Mouse (Mus musculus) v-Abl transformed pro-B cells (cell line): Measurements from ENCODE around the gene Fam57b.

ENCODE experiments used
- in situ Hi-C, 2 experiments: fragments of 400-800 bp; cut with MboI; formaldehyde crosslinking; loops; one replicate each; pipeline ENCODE4 v1.15.1; 2025; ENCODE audit not compliant: unreplicated experiment in 2 of 2

Gene Fam57b

DNA sequence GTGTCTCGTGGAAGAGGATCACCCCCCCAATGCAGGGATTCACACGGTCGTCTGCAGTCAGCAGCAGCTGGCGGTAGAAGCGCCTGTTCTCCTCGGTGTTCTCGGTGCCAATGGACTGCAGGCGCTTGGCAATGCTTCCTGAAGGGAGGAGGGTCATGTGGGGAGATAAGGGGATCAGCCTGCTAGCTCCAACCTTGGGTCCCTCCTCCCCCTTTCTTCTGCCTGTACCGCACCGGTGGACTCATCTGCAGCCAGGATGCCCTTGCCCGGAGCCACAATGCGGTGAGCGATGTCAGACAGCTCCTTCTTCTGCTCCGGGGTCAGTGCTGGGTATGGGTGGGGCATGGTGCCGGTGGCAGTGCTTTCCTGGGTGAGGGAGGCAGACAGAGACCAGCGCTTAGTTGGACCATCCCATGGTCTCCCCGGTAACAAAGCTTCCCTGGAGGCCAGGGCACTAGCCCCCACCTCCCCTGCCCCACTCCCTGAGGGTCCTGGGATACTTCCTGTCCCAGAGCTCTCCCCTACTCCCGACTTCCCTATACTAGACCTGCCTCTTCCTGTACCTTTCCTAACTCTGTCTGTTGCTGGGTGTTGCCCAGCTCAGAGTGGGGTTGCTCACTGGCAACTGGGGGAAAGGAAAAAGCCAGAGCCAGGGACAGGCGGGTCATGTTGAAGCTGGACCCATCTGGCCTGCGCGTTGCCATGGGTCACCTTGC lies at the start of gene Fam57b:
Gene Fam57b, plus strand, starts transcription at position 258 of the 716 bp plus-strand sequence.
- in situ Hi-C loops = no loop called here

DNA sequence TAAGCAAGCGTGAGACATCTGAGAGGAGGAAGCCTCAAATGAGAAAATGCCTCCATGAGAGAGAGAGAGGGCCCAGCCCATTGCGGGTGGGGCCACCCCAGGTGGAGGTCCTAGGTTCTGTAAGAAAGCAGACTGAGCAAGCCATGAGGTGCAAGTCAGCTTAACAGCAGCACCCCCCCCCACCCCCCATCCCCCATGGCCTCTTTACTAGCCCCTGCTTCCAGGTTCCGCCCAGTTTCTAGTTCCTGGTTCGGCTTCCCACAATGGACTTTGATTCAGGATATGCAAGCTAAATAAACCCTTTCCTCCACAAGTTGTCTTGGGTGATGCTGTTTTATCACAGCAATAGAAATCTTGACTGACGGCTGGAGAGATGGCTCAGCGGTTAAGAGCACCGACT lies 48.6 kb upstream of the Fam57b start:
- in situ Hi-C loops = no loop called here

DNA sequence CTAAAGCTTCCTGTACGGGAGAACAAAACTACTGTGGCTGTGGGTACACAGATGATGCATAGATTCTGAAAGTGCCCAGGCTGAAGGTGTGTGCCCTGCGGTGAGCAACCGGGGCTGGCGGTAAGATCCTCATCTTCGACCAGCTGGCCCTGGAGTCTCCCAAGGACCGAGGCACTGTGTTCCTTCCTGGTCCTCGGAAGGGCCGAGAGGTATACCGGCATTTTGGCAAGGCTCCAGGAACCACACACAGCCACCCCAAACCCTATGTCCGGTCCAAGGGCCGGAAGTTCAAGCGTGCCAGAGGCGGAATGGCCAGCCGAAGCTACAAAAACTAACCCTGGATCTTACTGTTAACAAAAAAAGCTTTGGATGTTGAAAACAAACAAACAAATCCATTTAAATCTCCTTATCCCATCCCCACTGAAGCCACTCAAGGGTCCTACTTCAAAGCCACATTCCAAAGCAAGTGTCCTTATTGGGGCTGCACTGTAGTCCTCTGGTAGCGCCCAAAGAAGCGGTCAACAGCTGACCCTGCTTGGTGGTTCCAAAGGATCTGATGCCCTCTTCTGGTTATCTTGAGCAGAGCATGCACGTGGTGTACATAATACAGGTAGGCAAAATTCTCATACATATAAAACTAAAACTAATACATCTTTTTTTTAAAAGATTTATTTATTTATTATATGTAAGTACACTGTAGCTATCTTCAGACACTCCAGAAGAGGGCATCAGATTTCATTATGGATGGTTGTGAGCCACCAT lies 47.7 kb upstream of the Fam57b start:
- in situ Hi-C loops = loop anchor here in 1 of 2 experiments (5.0 kb wide), 1 partner anchor 42 kb away; the partner anchor contains the start of gene Coro1a

DNA sequence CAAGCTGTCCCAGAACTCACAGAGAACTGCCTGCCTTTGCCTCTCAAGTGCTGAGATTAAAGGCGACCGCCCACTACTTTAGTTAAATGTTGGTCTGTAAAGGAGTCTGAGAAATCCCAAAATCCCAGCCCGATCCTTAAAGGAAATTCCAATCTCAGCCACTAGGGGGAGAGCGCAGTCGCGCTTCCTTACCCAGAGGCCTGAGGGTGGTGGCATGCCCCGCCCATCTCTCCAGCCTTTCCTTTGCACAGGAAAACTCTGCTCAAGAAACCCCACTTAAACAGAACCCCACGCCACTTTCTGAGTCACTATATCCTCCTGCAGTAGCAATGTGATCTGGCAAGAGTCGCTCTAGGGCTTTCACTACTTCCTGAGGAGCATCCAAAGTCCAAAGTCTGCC lies 42.6 kb upstream of the Fam57b start:
- in situ Hi-C loops = loop anchor here in 1 of 2 experiments (5.0 kb wide), 1 partner anchor 48 kb away; the partner anchor contains the start of gene Coro1a

DNA sequence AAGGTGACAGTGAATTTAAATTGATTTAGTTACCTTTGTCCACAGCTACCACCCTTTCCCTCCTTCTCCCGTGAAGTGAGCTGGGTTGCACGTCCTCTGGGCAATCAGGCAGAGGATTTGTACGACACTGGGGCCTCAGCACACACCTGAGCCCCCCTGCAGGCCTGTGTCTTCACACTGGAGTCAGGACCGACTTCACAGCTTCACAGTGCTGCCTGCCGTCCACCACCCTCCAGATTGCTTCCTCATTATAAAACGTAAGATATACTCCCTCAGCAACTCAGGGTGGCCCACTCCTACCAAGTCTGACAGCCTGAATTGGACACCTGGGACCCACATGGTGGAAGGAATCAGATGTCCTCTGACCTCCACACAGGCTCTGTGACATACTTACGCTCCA lies 38.9 kb upstream of the Fam57b start:
- in situ Hi-C loops = no loop called here

DNA sequence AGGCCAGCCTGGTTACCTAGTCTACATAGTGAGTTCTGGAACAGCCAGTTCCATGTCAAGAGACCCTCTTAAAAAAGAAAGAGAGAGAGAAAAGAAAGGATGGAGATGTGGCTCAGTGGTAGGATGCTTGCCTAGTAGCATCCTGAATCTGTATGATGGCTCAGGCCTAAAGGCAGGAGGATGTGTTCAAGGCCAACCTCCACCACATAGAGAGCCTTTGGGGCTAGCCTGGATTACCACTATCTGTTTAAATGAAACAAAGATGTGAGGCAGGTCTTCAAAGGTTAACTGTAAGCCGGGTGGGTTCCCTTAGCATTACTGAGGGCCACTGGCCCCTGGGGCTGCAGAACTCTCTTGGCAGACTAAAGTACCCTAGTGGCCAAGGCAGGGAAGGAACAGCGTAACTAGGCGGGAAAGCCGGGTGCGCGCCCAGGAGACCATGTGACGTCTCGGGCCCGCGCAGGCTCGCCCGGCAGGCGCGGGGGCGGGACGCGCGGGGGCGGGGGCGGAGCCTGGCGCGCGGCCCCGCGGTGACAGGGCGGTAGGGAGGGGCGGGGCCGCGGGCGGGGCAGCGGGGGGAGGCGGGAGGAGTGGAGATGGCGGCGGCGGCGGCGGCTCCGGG lies 38.3 kb upstream of the Fam57b start, which contains the start of gene Mapk3:
Gene Mapk3, plus strand, starts transcription at position 552 of the 622 bp plus-strand sequence.
- in situ Hi-C loops = no loop called here

DNA sequence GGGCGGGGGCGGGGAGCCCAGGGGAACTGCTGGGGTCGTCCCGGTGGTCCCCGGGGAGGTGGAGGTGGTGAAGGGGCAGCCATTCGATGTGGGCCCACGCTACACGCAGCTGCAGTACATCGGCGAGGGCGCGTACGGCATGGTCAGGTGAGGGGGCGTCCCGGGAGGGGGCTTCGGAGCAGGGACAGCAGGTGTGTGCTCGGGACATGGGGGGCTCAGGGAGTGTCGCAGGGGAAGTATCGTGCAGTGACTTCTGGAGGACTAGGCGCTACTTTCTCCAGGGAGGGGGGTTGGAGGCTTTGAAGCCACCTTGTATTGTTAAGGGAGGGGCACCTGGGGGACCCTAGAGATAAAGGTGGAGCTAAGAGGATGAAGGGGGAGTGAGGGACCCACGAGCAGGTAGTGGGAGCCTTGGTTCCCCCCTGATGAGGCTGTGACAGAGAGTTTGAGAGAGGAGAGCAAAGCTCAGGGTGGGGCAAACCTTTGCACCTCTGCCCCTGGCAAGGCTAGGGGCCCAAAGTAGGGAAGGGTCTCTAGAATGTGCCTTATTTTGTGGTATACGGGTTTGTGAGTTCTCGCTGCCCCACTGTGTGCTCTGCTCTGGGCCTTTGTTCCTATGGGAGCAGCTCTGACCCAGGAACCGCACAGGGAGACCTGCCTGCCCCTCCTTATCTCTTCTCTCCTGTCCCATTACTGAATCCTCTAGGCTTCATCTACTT lies 37.6 kb upstream of the Fam57b start:
- in situ Hi-C loops = loop anchor here in 1 of 2 experiments (5.0 kb wide), 1 partner anchor 58 kb away; no protein-coding TSS in a partner anchor

DNA sequence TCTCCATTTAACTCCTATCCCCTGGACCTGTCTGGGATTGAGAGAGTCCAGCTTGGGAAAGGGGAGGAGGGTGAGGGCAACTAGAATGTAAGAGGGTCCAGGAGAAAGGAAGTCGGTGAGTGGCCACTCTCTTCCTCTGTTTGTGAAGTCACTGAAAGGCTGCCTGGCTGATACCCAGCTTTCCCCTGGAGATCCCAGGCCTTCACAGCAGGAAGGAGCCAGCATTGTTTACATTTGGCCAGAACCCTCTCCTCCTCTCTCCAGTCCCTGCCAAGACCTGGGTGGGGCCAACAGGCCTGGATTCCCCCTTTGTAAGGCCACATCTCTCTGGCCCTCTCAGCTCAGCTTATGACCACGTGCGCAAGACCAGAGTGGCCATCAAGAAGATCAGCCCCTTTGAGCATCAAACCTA lies 37.1 kb upstream of the Fam57b start:
- in situ Hi-C loops = loop anchor here in 1 of 2 experiments (5.0 kb wide), 1 partner anchor 58 kb away; no protein-coding TSS in a partner anchor

DNA sequence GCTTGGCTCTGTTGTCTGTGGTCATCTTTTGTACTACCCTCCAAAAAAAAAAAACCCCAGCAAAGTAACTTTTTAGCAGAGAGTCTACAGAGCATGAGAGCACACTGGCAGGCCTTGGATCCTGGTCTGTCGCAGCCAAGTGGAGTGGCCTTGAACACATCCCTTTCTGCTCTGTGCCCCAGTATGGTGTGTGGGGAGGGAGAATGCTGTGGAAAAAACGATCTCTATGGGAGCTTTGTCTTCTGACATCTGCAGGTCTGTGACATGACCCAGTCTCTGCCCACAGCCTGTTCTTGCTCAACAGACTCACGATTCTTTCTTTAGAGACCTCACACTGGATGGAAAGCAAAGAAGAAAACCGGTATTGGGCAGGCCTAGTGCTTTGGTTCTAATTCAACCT lies 36.5 kb upstream of the Fam57b start:
- in situ Hi-C loops = loop anchor here in 1 of 2 experiments (5.0 kb wide), 1 partner anchor 59 kb away; no protein-coding TSS in a partner anchor

DNA sequence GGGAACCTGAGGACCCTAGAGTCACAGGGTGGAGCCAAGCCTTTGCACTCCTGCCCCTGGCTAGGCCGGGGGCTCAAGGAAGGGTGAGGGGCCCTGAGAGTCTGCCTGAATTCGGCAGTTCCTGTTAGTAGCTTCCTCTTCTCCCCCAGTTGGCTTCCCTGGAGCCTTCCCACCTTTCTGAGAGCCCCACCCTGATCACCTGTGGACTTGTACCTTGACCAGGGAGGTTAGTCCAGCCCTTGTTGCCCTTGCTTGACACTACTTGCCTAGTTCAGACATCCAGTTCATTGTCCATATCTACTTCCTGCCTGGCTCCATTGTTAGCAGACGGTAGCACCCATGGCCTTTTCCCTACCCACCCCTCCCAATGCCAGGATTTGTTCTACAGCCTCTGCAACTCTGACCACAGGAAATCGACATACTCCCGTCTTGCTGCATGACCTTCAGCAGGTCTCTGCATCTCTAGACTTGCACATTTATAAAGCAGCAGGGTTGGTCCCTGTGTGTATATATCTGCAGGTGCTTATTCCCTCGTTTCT lies 35.9 kb upstream of the Fam57b start:
- in situ Hi-C loops = loop anchor here in 1 of 2 experiments (5.0 kb wide), 1 partner anchor 59 kb away; no protein-coding TSS in a partner anchor

DNA sequence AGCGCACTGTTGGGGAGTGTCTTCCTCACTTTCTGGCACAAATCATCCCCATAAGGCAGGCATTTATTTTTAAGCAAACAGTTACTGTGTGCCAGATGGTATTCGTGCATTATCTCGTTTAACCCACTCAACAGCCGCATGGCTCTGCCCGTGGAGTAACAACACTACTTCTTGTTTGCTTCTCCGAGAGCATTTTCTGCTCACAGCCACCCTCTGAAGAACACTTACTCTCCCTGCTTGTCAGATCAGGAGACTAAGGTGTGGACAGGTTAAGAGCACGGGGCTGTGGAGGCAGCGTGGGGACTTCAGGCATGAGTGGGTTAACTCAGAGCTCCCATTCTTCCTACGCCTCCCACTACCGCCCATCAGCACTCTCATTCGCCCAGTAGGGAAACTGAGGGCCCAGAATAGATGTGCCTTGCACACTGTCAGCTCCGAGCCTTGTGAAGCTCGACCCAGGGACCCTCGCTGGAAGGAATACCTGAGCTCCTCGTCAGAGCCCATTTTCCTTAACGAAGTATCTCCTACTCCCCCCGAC lies 34.9 kb upstream of the Fam57b start:
- in situ Hi-C loops = loop anchor here in 1 of 2 experiments (5.0 kb wide), 1 partner anchor 60 kb away; no protein-coding TSS in a partner anchor

DNA sequence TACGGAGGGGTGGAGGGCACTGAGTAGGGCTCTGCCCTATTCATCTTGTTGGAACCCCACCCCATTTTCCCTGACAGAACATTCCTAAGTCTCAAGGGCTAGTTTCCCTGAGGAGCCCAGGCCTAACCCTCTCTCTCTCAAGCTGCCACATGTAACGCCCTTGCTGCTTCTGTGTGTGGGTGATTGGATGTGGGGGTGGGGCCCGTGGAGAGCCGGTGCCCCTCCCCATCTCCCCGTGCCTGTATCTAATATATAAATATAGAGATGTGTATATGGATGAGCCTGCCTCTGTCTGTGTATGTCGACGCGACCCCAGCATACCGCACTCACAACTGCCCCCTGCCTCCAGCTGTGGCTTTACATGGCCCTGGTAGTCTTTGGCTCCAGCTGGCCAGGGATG lies 31.9 kb upstream of the Fam57b start:
- in situ Hi-C loops = no loop called here

DNA sequence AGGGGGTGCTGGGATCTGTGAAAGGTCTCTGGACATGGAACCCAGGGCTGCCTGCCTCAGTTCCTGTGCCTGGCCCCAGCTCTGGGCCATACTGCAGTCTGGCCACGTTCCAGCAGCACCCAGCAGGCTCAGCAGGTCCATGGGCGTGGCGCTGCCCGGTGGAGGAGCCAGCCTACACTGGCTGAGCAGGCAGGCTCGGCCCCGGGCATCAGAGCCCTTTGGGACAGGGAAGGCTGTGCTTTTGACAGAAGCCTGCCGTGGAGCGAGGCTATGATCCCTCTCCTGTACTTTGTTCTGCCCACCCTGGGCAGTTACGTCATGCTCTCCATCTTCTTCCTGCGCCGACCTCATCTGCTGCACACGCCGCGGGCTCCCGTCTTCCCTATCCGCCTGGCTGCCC lies 31.3 kb upstream of the Fam57b start, which contains the start of gene Gdpd3:
Gene Gdpd3, plus strand, starts transcription at position 134 of the 400 bp plus-strand sequence.
- in situ Hi-C loops = no loop called here

DNA sequence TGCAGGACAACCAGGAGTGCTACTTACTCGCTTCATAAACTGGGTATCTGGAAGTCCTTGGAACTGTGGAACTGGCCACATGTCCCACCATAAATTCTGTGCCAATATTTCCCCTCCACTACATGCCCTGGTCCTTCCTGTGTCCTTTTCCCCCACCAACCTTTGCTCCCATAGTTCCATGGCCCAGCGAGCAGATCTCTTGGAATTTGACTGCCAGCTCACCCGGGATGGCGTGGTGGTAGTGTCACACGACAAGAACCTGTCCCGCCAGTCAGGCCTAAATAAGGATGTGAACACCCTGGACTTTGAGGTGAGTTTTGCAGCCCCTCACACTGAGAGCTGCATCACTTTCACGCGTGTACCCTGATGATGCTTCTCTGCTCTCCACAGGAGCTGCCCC lies 30.5 kb upstream of the Fam57b start:
- in situ Hi-C loops = no loop called here

DNA sequence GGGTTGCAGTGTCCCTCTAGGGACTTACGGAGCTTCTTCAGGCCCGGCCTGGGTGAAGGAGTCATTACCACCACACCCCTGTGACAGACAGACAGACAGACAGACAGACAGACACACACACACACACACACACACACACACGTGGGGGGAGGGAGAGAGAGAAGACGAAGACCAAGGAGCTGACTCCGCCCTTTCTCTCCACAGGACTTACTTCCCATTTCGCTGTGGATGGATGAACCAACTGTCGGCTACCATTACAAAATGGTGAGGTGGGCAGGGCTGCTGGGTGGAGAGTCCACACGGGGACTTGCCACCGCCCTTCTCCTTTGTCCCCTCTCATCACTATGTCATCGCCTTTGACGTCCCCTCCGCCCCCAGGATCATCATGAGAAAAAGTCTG lies 26.7 kb upstream of the Fam57b start:
- in situ Hi-C loops = no loop called here

DNA sequence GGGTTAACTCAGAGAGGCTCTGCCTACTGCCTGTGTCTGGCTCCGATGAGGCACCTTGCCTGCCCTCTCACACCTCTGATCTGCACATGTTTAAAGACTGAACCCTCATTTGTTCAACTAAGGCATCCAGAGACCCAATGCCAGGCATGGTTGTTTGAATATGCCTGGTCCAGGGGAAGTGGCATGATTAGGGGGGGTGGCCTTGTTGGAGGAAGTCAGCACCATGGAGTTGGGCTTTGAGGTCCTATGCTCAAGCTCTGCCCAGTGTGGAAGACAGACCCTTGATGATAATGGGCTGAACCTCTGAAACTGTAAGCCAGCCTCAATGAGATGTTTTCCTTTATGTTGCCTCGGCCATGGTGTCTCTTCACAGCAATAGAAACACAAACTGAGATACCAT lies 24.1 kb upstream of the Fam57b start:
- in situ Hi-C loops = no loop called here

DNA sequence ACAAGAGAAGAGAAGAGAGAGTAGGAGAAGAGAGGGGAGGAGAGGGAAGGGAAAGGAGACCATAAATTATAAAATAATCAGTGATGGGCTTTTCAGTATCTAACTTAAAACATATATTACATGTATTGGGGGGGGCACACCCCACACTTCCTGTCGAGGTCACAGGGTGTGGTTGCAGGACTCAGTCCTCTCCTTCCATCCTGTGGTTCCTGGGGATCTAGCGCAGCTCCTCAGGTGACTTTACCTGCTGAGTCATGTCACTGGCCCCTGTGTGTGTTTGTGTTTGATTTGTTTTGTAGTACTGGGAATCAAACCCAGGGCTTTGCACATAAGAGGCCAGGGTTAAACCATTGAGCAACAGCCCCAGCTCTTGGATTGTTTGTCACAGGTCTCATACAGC lies 23.0 kb upstream of the Fam57b start:
- in situ Hi-C loops = no loop called here

DNA sequence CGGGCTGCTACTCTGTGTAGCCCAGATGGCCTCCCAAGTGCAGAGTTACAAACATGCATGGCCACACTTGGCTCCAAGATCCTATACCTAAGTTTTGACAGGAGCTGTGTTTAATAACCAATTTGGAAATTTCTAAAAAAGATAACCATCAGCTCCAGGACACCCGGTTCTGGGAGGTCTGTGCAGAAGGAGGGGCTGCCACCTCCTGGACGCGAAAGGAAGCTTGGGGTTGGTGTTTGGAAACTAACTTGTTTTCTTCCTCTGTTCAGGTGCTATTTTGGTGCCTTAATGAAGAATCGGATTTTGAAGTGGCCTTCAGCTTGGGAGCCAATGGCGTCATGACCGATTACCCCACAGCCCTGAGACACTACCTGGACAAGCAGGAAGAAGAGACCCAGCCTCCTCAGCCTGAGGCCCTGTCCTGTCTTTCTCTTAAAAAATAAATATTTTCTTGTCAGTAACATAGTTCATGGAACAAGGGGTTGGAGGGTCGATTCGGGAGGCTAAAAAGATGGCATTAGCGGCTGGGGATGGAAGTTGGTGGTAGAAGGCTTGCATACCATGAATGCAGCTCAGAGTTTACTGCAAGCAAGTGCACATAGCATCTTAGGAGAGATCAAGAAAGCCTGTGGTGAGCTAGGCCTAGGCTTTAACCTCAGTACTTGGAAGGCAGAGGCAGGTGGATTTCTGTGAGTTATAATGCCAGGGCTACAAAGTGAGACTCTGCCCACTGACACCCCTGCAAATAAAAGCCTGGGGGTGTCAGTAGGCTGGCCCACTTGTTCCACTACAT lies 22.1 kb upstream of the Fam57b start:
- in situ Hi-C loops = loop anchor here in 1 of 2 experiments (5.0 kb wide), 1 partner anchor 73 kb away; no protein-coding TSS in a partner anchor

DNA sequence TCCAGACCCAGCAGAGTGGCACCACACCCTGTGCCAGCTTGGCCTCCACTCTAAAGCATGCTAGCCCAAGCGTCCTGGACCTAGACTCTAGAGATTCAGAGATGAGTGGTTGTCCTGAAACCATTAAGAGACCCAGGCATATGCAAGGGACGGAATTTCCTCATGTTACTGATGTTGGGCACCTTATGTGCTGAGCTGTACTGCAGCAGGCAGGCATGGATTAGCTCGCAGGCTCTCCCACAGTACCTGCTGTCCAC lies 21.6 kb upstream of the Fam57b start:
- in situ Hi-C loops = loop anchor here in 1 of 2 experiments (5.0 kb wide), 1 partner anchor 74 kb away; no protein-coding TSS in a partner anchor
